Mouse (Mus musculus) hindbrain, embryonic 15.5 days (tissue): ENCODE data around the gene Tmem145. TPM values are rescaled to one million over a fixed set of nuclear protein-coding genes. Genes with fewer than 3 reads are reported as not detected.

Experiments
- ATAC-seq: fragments of 200-750 bp; cut with Nextera tagmentation; 2 replicates; pipeline ENCODE4 v1.8.0; 2017; ENCODE audit warnings: low read depth, moderate number of reproducible peaks, moderate TSS enrichment; ENCODE audit not compliant: low FRiP score
- H3K27ac ChIP-seq: fragments of 300-500 bp; sonication (generic); replicated peaks from 2 replicates; pipeline ENCODE4 v1.5.1; 2015; ENCODE audit warnings: mild to moderate bottlenecking, inconsistent platforms
- H3K27me3 ChIP-seq: fragments of 300-500 bp; sonication (generic); 2 replicates; pipeline ENCODE4 v1.6.1; 2015; ENCODE audit warnings: control low read depth, inconsistent platforms
- H3K36me3 ChIP-seq: fragments of 300-500 bp; sonication (generic); 2 replicates; pipeline ENCODE4 v1.6.1; 2015; ENCODE audit warnings: control low read depth, inconsistent platforms
- H3K4me1 ChIP-seq: fragments of 300-500 bp; sonication (generic); replicated peaks from 2 replicates; pipeline ENCODE4 v1.6.1; 2015; ENCODE audit warnings: control low read depth, inconsistent platforms
- H3K4me2 ChIP-seq: fragments of 300-500 bp; sonication (generic); 2 replicates; pipeline ENCODE4 v1.6.1; 2015; ENCODE audit warnings: moderate library complexity, mild to moderate bottlenecking, inconsistent platforms
- H3K4me3 ChIP-seq: fragments of 300-500 bp; sonication (generic); 2 replicates; pipeline ENCODE4 v1.5.1; 2015; ENCODE audit warnings: mild to moderate bottlenecking, inconsistent platforms
- H3K9ac ChIP-seq: fragments of 300-500 bp; sonication (generic); 2 replicates; pipeline ENCODE4 v1.6.1; 2015; ENCODE audit warnings: inconsistent platforms
- H3K9me3 ChIP-seq: fragments of 300-500 bp; sonication (generic); 2 replicates; pipeline ENCODE4 v1.6.1; 2016; ENCODE audit warnings: control low read depth, inconsistent platforms
- WGBS: fragments of 180-500 bp; shearing (Covaris S2); methylation state at CpG from one replicate; pipeline ENCODE4 v1.1.7; 2015; 5-methylcytosine and 5-hydroxymethylcytosine counted together
- polyA plus RNA-seq: library from polyadenylated mRNA; unstranded; fragments of >200 nt; fragmentation: Nextera tagmentation; extraction: Ambion mirVana; gene quantifications from 2 replicates; pipeline ENCODE4 v1.2.1, GENCODE M21; 2015

Tmem145 gene
- polyA plus RNA-seq, 1 experiment from 2014 or later, result 101 TPM

- Histone ChIP-seq H3K4me1 (peaks cover 11% of the 10 kb centered on the region; the same call in 1 of the 2 replicates), H3K4me3 (no peak overlapping the region), H3K9ac (no peak overlapping the region; the same call in 1 of the 2 replicates), H3K9me3 (no peaks in the 10 kb centered on the region), H3K27me3 (no peaks in the 10 kb centered on the region), H3K27ac (peak overlapping the region; percentile 25; the same call in 1 of the 2 replicates), H3K36me3 (peaks cover 37% of the 10 kb centered on the region), H3K4me2 (peak overlapping the region; percentile 21; the same call in 1 of the 2 replicates)
- 33% methylated on average over 19 of the region's 19 CpGs for WGBS
- ATAC-seq, result peak; percentile 75
Observed at GRCm38 (mm10) chr7:25358721-25359206, 52.9 kb downstream of the Tmem145 start.

DNA sequence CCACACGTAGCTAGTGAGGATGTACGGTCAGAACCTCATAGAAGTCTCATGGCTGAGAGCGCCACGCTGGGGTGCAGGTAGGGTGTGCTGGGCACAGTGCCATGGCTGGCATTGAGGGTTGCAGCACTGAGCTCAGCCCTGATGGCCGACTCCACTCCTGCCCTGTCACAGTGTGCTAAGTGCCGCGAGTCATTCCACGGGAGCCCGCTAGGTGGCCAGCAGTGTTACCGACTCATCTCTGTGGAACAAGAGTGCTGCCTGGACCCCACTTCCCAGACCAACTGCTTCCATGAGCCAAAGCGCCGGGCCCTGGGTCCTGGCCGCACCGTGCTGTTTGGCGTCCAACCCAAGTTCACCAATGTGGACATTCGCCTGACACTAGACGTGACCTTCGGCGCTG, 57.2 kb downstream of the Tmem145 start:
- ATAC-seq, result no peak
- Histone ChIP-seq H3K27me3 (peaks cover 9% of the 10 kb centered on the region; the same call in 1 of the 2 replicates), H3K4me3 (no peak overlapping the region), H3K27ac (no peak overlapping the region), H3K9me3 (no peaks in the 10 kb centered on the region), H3K9ac (no peak overlapping the region), H3K4me1 (peaks cover 38% of the 10 kb centered on the region), H3K4me2 (no peak overlapping the region), H3K36me3 (peaks cover 41% of the 10 kb centered on the region)
- 85% methylated on average over 19 of the region's 19 CpGs for WGBS

DNA sequence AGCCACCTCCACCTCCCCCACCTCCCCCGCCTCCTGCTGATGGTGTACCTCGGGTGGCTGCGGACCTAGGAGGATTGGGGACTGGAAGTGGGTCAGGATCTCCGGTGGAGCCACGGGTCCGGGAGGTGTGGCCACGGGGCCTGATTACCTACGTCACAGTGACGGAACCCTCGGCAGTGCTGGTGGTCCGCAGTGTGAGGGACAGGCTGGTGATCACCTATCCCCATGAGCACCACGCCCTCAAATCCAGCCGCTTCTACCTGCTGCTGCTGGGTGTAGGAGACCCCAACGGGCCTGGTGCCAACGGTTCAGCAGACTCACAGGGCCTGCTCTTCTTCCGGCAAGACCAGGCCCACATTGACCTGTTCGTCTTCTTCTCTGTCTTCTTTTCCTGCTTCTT, 57.7 kb downstream of the Tmem145 start:
- no peak overlapping the region for H3K9ac ChIP-seq
- WGBS, result 94% methylated on average over 17 of the region's 17 CpGs
- H3K36me3 ChIP-seq, result peaks cover 41% of the 10 kb centered on the region
- H3K4me2 ChIP-seq, result no peak overlapping the region
- H3K4me1 ChIP-seq, result peaks cover 39% of the 10 kb centered on the region
- no peak for ATAC-seq
- no peaks in the 10 kb centered on the region for H3K9me3 ChIP-seq
- no peak overlapping the region for H3K4me3 ChIP-seq
- H3K27ac ChIP-seq, result no peak overlapping the region
- peaks cover 14% of the 10 kb centered on the region for H3K27me3 ChIP-seq

Other genes with a start within 250 kb of the Tmem145 start
- gene Grik5, start 233.8 kb upstream of the Tmem145 start, polyA plus RNA-seq, result 18.3 and 18.5 TPM in 2 replicates
- 33.9 and 37.7 TPM in 2 replicates for gene Zfp574, start 233.5 kb upstream of the Tmem145 start, polyA plus RNA-seq
- 29.6 and 33.4 TPM in 2 replicates for gene Pou2f2, start 126.4 kb upstream of the Tmem145 start, polyA plus RNA-seq
- 16.5 and 17.3 TPM in 2 replicates for gene Dedd2, start 85.5 kb upstream of the Tmem145 start, polyA plus RNA-seq
- gene Zfp526, start 84.7 kb upstream of the Tmem145 start, polyA plus RNA-seq, result 1.6 and 2.1 TPM in 2 replicates
- 19.2 and 19.7 TPM in 2 replicates for gene Gsk3a, start 68.3 kb upstream of the Tmem145 start, polyA plus RNA-seq
- gene Erf, start 55.3 kb upstream of the Tmem145 start, polyA plus RNA-seq, result 3.4 and 4.4 TPM in 2 replicates
- 32.5 and 38.5 TPM in 2 replicates for gene Cic, start 38.4 kb upstream of the Tmem145 start, polyA plus RNA-seq
- gene Pafah1b3, start 8.1 kb upstream of the Tmem145 start, polyA plus RNA-seq, result 558 and 579 TPM in 2 replicates
- 3.5 and 4.6 TPM in 2 replicates for gene Prr19, start 4.7 kb upstream of the Tmem145 start, polyA plus RNA-seq
- 23.9 and 25.1 TPM in 2 replicates for gene Megf8, start 11.1 kb downstream of the Tmem145 start, polyA plus RNA-seq
- gene Cnfn, start 63.6 kb downstream of the Tmem145 start, polyA plus RNA-seq, result not detected in 2 replicates
- 9.9 and 11.0 TPM in 2 replicates for gene Lipe, start 92.6 kb downstream of the Tmem145 start, polyA plus RNA-seq
- 1.2 and 1.3 TPM in 2 replicates for gene Cxcl17, start 106.8 kb downstream of the Tmem145 start, polyA plus RNA-seq
- gene Ceacam1, start 171.5 kb downstream of the Tmem145 start, polyA plus RNA-seq, result 0.99 and 1.0 TPM in 2 replicates
- 0.08 and 0.12 TPM in 2 replicates for gene Ceacam2, start 233.8 kb downstream of the Tmem145 start, polyA plus RNA-seq